Mouse (Mus musculus): ENCODE measurements around the gene Nrip3.

GRCm38 (mm10) chr7:109790818-109791217, 9.0 kb upstream of the Nrip3 start:
- TF ChIP-seq POLR2A (IDR thresholded peaks at IDR 0.05; ENCODE audit: control insufficient read depth, extremely low read depth, insufficient read depth, low read length, poor library complexity): no peak
- TF ChIP-seq CTCF (IDR thresholded peaks at IDR 0.05; ENCODE audit: borderline replicate concordance, control insufficient read depth, extremely low read depth, insufficient read depth, low read length, poor library complexity): no peak

All from thymus, adult 2 months (tissue).